Mouse (Mus musculus) liver, adult 2 months (tissue): Measurements from ENCODE around the gene Pik3c2g.

ENCODE experiments used
- CTCF ChIP-seq: fragments of 200-500 bp; IDR thresholded peaks from 2 replicates; pipeline ENCODE4 v1.5.1; 2011; ENCODE audit warnings: low read depth, low read length, control low read depth
- POLR2A ChIP-seq: fragments of 200-500 bp; IDR thresholded peaks from 2 replicates; pipeline ENCODE4 v1.6.1; 2011; ENCODE audit warnings: low read length, control low read depth; ENCODE audit not compliant: insufficient read depth; ENCODE audit errors: extremely low read depth

DNA sequence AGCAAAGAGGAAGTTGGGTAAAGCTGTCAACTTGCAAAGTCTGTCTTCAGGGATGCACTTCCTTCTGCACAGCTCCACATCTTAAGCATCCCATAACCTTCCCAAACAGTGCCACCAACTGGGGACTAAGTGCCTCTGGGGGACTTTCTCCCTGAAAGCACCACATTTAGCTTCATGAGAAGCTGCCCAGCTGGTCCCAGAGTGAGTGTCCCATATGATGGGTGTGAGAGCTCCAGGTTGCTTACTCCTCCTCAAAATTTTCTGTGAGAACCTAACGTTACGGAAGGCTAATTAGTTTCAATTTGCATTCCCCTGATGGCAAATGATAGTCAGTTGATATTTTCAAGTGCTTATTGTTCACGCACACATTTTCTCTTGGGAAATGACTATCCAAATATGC is 397.0 kb downstream of the Pik3c2g start:
- TF ChIP-seq CTCF (no peak), POLR2A (no peak)
